Mouse (Mus musculus) lung, embryonic 16.5 days (tissue): ENCODE measurements around the gene Emc1. TPM values are rescaled to one million over a fixed set of nuclear protein-coding genes. Genes with fewer than 3 reads are reported as not detected.
"Not testable (repeated sequence)": the region's sequence is repeated elsewhere in the genome, so short reads cannot be mapped to it uniquely, and the experiment has no call there.

Source experiments
- ATAC-seq: fragments of 200-750 bp; cut with Nextera tagmentation; 2 replicates; pipeline ENCODE4 v1.8.0; 2017; ENCODE audit warnings: low read depth, mild to moderate bottlenecking, moderate library complexity
- H3K27ac ChIP-seq: fragments of 300-500 bp; sonication (generic); 2 replicates; pipeline ENCODE4 v1.5.1; 2014; ENCODE audit warnings: mild to moderate bottlenecking, control low read depth, low read length
- H3K27me3 ChIP-seq: fragments of 300-500 bp; sonication (generic); 2 replicates; pipeline ENCODE4 v1.6.1; 2014; ENCODE audit warnings: low read depth, low read length, mixed read lengths; ENCODE audit not compliant: control insufficient read depth, insufficient read depth
- H3K36me3 ChIP-seq: fragments of 300-500 bp; sonication (generic); 2 replicates; pipeline ENCODE4 v1.6.1; 2014; ENCODE audit warnings: low read length; ENCODE audit not compliant: control insufficient read depth, insufficient read depth
- H3K4me1 ChIP-seq: fragments of 300-500 bp; sonication (generic); replicated peaks from 2 replicates; pipeline ENCODE4 v1.6.1; 2014; ENCODE audit warnings: low read length, mixed read lengths; ENCODE audit not compliant: control insufficient read depth, insufficient read depth
- H3K4me2 ChIP-seq: fragments of 300-500 bp; sonication (generic); 2 replicates; pipeline ENCODE4 v1.6.1; 2014; ENCODE audit warnings: low read depth, low read length, control low read depth
- H3K4me3 ChIP-seq: fragments of 300-500 bp; sonication (generic); 2 replicates; pipeline ENCODE4 v1.5.1; 2014; ENCODE audit warnings: mild to moderate bottlenecking, low read length, control low read depth
- H3K9ac ChIP-seq: fragments of 300-500 bp; sonication (generic); 2 replicates; pipeline ENCODE4 v1.6.1; 2014; ENCODE audit warnings: low read length, control low read depth
- H3K9me3 ChIP-seq: fragments of 300-500 bp; sonication (generic); 2 replicates; pipeline ENCODE4 v1.6.1; 2016; ENCODE audit warnings: low read length; ENCODE audit not compliant: control insufficient read depth
- WGBS: fragments of 180-500 bp; shearing (Covaris S2); extraction: QIAGEN DNeasy Blood & Tissue Kit; methylation state at CpG from one replicate; pipeline ENCODE4 v1.1.7; 2014; 5-methylcytosine and 5-hydroxymethylcytosine counted together
- polyA plus RNA-seq: library from polyadenylated mRNA; unstranded; fragments of >200 nt; fragmentation: Nextera tagmentation; extraction: Ambion mirVana; gene quantifications from 2 replicates; pipeline ENCODE4 v1.2.1, GENCODE M21; 2015

The Emc1 gene
- polyA plus RNA-seq, 1 experiment from 2014 or later, result 32.9 TPM

DNA sequence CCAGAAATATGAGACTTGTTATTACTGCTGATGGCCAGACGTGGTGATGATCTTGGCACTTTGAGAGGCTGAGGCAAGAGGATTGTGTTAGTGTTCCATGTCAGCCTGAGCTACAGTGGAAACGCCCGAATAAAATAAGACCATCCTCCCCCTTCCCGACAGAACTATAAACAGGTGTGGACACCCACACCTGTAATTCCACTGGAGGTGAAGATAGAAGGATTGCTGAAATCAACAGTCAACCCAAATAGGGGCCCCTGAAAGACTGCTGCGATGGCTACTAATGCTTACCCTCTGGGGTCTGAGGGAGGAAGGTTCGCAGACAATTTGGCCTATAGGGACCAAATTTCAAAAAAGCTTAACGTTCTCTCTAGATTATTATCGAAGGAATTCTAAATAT, 27.3 kb downstream of the Emc1 start:
- ATAC-seq, result no peak
- 9% methylated on average over 8 of the region's 8 CpGs for WGBS

DNA sequence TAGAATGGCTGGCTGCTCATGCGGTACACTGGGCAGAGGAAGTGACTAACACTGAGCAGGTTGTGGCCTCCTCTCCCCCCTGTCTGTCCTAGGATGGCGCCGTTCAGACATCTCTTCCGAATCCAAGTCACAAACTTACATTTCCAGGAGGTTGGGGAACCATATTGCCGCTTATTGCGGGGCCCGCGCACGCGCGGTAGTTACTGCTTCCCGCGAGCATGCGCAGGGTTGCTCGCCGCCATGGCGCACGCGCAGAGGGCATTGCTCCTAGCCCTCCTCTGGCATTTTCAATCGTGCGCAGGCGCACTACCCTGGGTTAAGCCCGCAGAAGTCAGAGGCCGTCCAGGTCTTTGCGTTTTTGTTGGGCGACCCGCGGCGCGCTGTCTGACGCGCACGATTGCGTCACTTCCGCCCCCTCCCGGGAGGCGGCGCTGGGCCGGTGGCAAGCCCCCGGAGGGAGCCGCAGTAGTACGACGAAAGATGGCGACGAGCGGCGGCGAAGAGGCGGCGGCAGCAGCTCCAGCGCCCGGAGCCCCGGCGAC, 27.9 kb downstream of the Emc1 start:
- Histone ChIP-seq H3K9ac (peak overlapping the region; percentile 94), H3K4me2 (peak overlapping the region; percentile 87), H3K9me3 (no peaks in the 10 kb centered on the region), H3K4me1 (peaks cover 17% of the 10 kb centered on the region), H3K4me3 (peak overlapping the region; percentile 76), H3K27me3 (no peaks in the 10 kb centered on the region), H3K27ac (peak overlapping the region; percentile 91), H3K36me3 (peaks cover 9% of the 10 kb centered on the region)
- ATAC-seq, result peak; percentile 98
- whole genome bisulfite sequencing, result under 1% methylated on average over 54 of the region's 54 CpGs

More for the DNA sequence above, 27.3 kb downstream of the Emc1 start:
- H3K36me3 ChIP-seq, result peaks cover 10% of the 10 kb centered on the region
- no peaks in the 10 kb centered on the region for H3K9me3 ChIP-seq
- peaks cover 17% of the 10 kb centered on the region for H3K4me1 ChIP-seq
- peak overlapping the region; percentile 76 for H3K4me3 ChIP-seq
- no peaks in the 10 kb centered on the region for H3K27me3 ChIP-seq
- peak overlapping the region; percentile 91 for H3K27ac ChIP-seq
- H3K9ac ChIP-seq, result peak overlapping the region; percentile 94
- peak overlapping the region; percentile 87 for H3K4me2 ChIP-seq

DNA sequence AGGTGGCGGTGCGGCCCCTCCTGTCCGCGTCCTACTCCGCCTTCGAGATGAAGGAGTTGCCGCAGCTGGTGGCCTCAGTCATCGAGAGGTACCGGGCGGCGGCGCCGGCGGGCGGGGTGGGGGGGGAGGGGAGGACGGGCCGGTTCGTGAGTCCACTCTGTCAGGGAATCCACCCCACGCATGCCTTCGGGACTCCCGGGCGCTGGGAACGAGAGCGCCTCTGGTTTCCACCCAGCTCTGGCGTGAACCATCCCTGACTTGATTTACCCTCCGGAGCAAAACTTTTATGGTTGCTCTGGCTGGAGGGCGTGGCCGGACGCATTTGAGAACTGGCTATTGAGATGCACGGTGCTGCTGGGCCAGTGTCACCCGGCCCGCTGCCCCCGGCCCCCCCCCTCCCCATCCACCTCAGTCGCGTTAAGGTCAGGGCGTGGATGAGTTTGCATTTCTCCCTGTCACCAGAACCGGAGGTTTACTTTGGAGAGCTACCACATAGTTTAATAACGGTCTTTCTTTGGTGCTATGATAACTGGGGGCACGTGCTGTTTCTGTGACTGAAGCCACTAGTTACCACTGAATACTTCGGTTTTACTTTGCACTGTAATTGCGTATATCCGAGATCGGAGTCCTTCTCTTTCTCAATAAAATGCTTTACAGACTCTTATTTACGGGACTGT, 28.5 kb downstream of the Emc1 start:
- no peaks in the 10 kb centered on the region for H3K9me3 ChIP-seq
- H3K4me2 ChIP-seq, result peak overlapping the region; percentile 90
- peak overlapping the region; percentile 71 for H3K27ac ChIP-seq
- H3K4me3 ChIP-seq, result peak overlapping the region; percentile 76
- H3K4me1 ChIP-seq, result peaks cover 22% of the 10 kb centered on the region
- H3K9ac ChIP-seq, result peak overlapping the region; percentile 79
- H3K36me3 ChIP-seq, result peaks cover 5% of the 10 kb centered on the region; the same call in 1 of the 2 replicates
- 2% methylated on average over 36 of the region's 44 CpGs for WGBS
- 0 out of 2 replicates have a peak, but pooled peaks have one; percentile 15 for ATAC-seq
- H3K27me3 ChIP-seq, result no peaks in the 10 kb centered on the region

- Histone ChIP-seq H3K4me1 (peaks cover 27% of the 10 kb centered on the region), H3K4me2 (peak overlapping the region; percentile 90), H3K27ac (no peak overlapping the region), H3K9ac (peak overlapping the region; percentile 79), H3K27me3 (no peaks in the 10 kb centered on the region), H3K36me3 (peaks cover 4% of the 10 kb centered on the region; the same call in 1 of the 2 replicates), H3K9me3 (no peaks in the 10 kb centered on the region), H3K4me3 (peak overlapping the region; percentile 76)
- WGBS, result 34% methylated on average over 4 of the region's 4 CpGs
- ATAC-seq, result no peak
These were observed 29.1 kb downstream of the Emc1 start for GRCm38 (mm10) chr4:139381452-139381845.

DNA sequence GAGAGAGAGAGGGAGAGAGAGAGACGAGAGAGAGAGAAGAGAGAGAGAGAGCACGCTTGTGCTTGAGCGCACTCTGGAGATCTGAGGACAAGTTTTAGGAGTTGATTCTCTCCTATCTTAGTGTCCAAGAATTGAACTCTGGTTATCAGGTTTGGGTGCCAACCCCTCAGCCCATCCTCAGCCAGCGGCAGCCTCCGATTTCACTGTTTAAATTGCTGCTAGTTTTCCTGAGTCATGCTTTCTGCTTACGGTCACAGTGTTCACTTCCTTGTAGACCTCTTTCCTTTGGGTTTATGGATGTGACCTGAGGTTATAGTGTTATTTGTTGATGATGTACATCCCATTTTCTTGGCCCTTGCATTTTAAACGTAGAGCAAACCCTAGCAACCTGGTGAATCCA, 29.8 kb downstream of the Emc1 start:
- no peaks in the 10 kb centered on the region for H3K9me3 ChIP-seq
- no peak overlapping the region for H3K27ac ChIP-seq
- H3K36me3 ChIP-seq, result no peaks in the 10 kb centered on the region; the same call in 1 of the 2 replicates
- 0 out of 2 replicates have a peak overlapping the region, but pooled peaks have one; percentile 27 for H3K4me2 ChIP-seq
- H3K4me1 ChIP-seq, result peaks cover 34% of the 10 kb centered on the region
- H3K9ac ChIP-seq, result no peak overlapping the region
- no peaks in the 10 kb centered on the region for H3K27me3 ChIP-seq
- WGBS, result 51% methylated on average over 7 of the region's 7 CpGs
- ATAC-seq, result no peak
- H3K4me3 ChIP-seq, result no peak overlapping the region

- not testable (repeated sequence) for H3K36me3 ChIP-seq, H3K27me3 ChIP-seq, ATAC-seq, H3K4me2 ChIP-seq, H3K9ac ChIP-seq, H3K9me3 ChIP-seq, H3K27ac ChIP-seq, H3K4me3 ChIP-seq
- WGBS, result 92% methylated on average over 5 of the region's 5 CpGs
- peaks cover 43% of the 10 kb centered on the region for H3K4me1 ChIP-seq
These were observed 33.5 kb downstream of the Emc1 start for GRCm38 (mm10) chr4:139385841-139386240.

DNA sequence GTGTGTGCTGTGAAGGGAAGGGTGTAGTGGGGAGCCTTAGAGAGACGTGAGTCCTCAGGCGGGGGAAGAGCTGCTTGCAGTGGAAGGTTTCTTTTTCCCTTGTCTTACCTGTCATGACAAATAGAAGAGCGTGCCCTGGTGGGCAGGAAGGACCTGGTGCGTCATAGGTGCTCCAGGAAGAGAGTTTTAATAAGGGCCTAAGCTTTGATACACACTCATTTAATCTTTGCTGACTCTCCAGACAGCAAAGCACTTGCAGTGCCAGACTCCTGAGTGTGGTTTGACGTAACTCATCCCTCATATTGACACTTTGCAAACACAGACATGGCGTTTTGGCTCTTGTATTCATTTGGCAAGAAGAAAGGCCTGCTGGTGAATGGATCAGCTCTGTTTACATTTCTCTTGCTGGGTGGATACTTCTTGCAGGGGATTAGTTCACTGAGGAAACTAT, 34.5 kb downstream of the Emc1 start:
- Histone ChIP-seq H3K4me2 (peak overlapping the region; percentile 47), H3K9ac (no peak overlapping the region), H3K9me3 (no peaks in the 10 kb centered on the region)

GRCm38 (mm10) chr4:139389557-139389956, 37.2 kb downstream of the Emc1 start:
- Histone ChIP-seq H3K9me3 (no peaks in the 10 kb centered on the region), H3K4me1 (peaks cover 30% of the 10 kb centered on the region), H3K9ac (no peak overlapping the region), H3K27ac (no peak overlapping the region), H3K4me3 (no peak overlapping the region), H3K27me3 (no peaks in the 10 kb centered on the region), H3K4me2 (no peak overlapping the region), H3K36me3 (peaks cover 21% of the 10 kb centered on the region)
- no peak for ATAC-seq
- WGBS, result 77% methylated on average over 4 of the region's 4 CpGs

More for the DNA sequence above, 34.5 kb downstream of the Emc1 start:
- Histone ChIP-seq H3K4me3 (no peak overlapping the region; the same call in 1 of the 2 replicates), H3K27ac (peak overlapping the region; percentile 70), H3K27me3 (no peaks in the 10 kb centered on the region), H3K4me1 (peaks cover 36% of the 10 kb centered on the region), H3K36me3 (peaks cover 4% of the 10 kb centered on the region; the same call in 1 of the 2 replicates)
- 2% methylated on average over 6 of the region's 6 CpGs for WGBS
- peak; percentile 94 for ATAC-seq

- peaks cover 46% of the 10 kb centered on the region for H3K36me3 ChIP-seq
- H3K4me1 ChIP-seq, result no peaks in the 10 kb centered on the region
- H3K4me3 ChIP-seq, result no peak overlapping the region
- peak; percentile 47; the same call in 1 of the 2 replicates for ATAC-seq
- no peak overlapping the region for H3K9ac ChIP-seq
- H3K27ac ChIP-seq, result no peak overlapping the region
- no peaks in the 10 kb centered on the region for H3K27me3 ChIP-seq
- H3K4me2 ChIP-seq, result no peak overlapping the region
- 30% methylated on average over 2 of the region's 2 CpGs for WGBS
- H3K9me3 ChIP-seq, result no peaks in the 10 kb centered on the region
These were observed 43.0 kb downstream of the Emc1 start for GRCm38 (mm10) chr4:139395431-139395830.
